Comparison of ENCODE assay signal across 8 mouse cellular contexts in genomic region chr4:97689456-97690383, GRCm38 (mm10).
DNase-seq lines count a peak whose midpoint lies in the region; ATAC-seq and TF ChIP-seq lines count a peak whose summit lies in the region.

No protein-coding gene starts in this region.

- no peak overlapping the region for H3K4me2 ChIP-seq in hindbrain, embryonic 14.5 days (replicated peaks)

- H3K9me3 ChIP-seq in hindbrain, embryonic 10.5 days = no peaks in the 10 kb centered on the region
- no peaks in the 10 kb centered on the region for H3K9me3 ChIP-seq in hindbrain, embryonic 14.5 days (ENCODE audit: control insufficient read depth, low read length)

- H3K4me3 ChIP-seq in hindbrain, embryonic 10.5 days = no peak overlapping the region
- no peak overlapping the region for H3K4me3 ChIP-seq in hindbrain, embryonic 14.5 days (replicated peaks; ENCODE audit: low read length)
- H3K4me3 ChIP-seq in kidney, adult 2 months (ENCODE audit: insufficient read depth, low read depth, low read length) = no peak overlapping the region

- WGBS in hindbrain, embryonic 10.5 days = 64% methylated on average over 8 of the region's 8 CpGs
- WGBS in hindbrain, embryonic 14.5 days = 55% methylated on average over 8 of the region's 8 CpGs
- 35% methylated on average over 8 of the region's 8 CpGs for WGBS in kidney, adult 2 months

- TF ChIP-seq POLR2A in kidney, adult 2 months (IDR thresholded peaks at IDR 0.05; ENCODE audit: low read depth, low read length) = no peak

- DNase-seq in hindbrain, embryonic 10.5 days (ENCODE audit: low spot score) = no peak
- no peak for DNase-seq in hindbrain, embryonic 14.5 days (ENCODE audit: low spot score)
- peak; percentile 46 to 54 for DNase-seq in gastrocnemius, postnatal 36 days
- peak; percentile 68 for DNase-seq in kidney, adult 2 months
- peak; percentile 52 for DNase-seq in lung, postnatal 14 days
- no peak for DNase-seq in right cerebral cortex, postnatal 25 days
- DNase-seq in cerebellum, adult 11 months = no peak

- no peak overlapping the region for H3K9ac ChIP-seq in hindbrain, embryonic 14.5 days

- peaks cover 27% of the 10 kb centered on the region for H3K4me1 ChIP-seq in hindbrain, embryonic 10.5 days (replicated peaks)
- H3K4me1 ChIP-seq in hindbrain, embryonic 14.5 days (replicated peaks; ENCODE audit: control insufficient read depth, insufficient read depth, low read length) = peaks cover 6% of the 10 kb centered on the region; the same call in 1 of the 2 replicates
- H3K4me1 ChIP-seq in kidney, adult 2 months (ENCODE audit: control insufficient read depth, insufficient read depth, low read length) = no peaks in the 10 kb centered on the region

- H3K27me3 ChIP-seq in hindbrain, embryonic 10.5 days (ENCODE audit: insufficient read depth, poor library complexity, severe bottlenecking) = no peaks in the 10 kb centered on the region
- no peaks in the 10 kb centered on the region for H3K27me3 ChIP-seq in hindbrain, embryonic 14.5 days (ENCODE audit: control insufficient read depth, insufficient read depth, low read length)
- H3K27me3 ChIP-seq in kidney, adult 2 months (replicated peaks; ENCODE audit: control insufficient read depth, insufficient read depth, low read length) = no peaks in the 10 kb centered on the region

- TF ChIP-seq CTCF in kidney, adult 2 months (conservative IDR thresholded peaks at IDR 0.05; ENCODE audit: insufficient read depth, insufficient read length, low read depth, low read length) = no peak

- ATAC-seq in hindbrain, embryonic 14.5 days (ENCODE audit: low FRiP score) = no peak
- ATAC-seq in erythroblast, adult 5-6 weeks (replicated peaks; ENCODE audit: low FRiP score, poor library complexity, severe bottlenecking) = no peak

- no peaks in the 10 kb centered on the region for H3K36me3 ChIP-seq in hindbrain, embryonic 10.5 days
- H3K36me3 ChIP-seq in hindbrain, embryonic 14.5 days (replicated peaks; ENCODE audit: control insufficient read depth, insufficient read depth) = no peaks in the 10 kb centered on the region
- H3K36me3 ChIP-seq in kidney, adult 2 months (ENCODE audit: control insufficient read depth, insufficient read depth, low read length) = no peaks in the 10 kb centered on the region

- peak overlapping the region; percentile 3 for H3K27ac ChIP-seq in hindbrain, embryonic 10.5 days
- H3K27ac ChIP-seq in hindbrain, embryonic 14.5 days = no peak overlapping the region
- H3K27ac ChIP-seq in kidney, adult 2 months (ENCODE audit: insufficient read depth, low read depth, low read length) = no peak overlapping the region

- intact Hi-C loops in gastrocnemius, postnatal 36 days (cut with DNase I) = no loop called here

Comparison
In these comparisons a context has a peak if more than half of its experiments do, and no peak if none do; other contexts are left out.
1. DNase-seq: peak in gastrocnemius, postnatal 36 days (2 of 2), kidney, adult 2 months (single experiment) and lung, postnatal 14 days (single experiment); none in hindbrain, embryonic 10.5 days (single experiment), hindbrain, embryonic 14.5 days (single experiment), right cerebral cortex, postnatal 25 days (single experiment) and cerebellum, adult 11 months (single experiment).